Mouse (Mus musculus): Measurements from ENCODE around the gene Alox5ap. TPM values are rescaled to one million over a fixed set of nuclear protein-coding genes. Genes with fewer than 3 reads are reported as not detected.

The Alox5ap gene
- polyA plus RNA-seq, 1 experiment from 2014 or later: 23.8 TPM

- H3K9me3 ChIP-seq: no peaks in the 10 kb centered on the region
- no peaks in the 10 kb centered on the region for H3K36me3 ChIP-seq
- no peaks in the 10 kb centered on the region for H3K27me3 ChIP-seq
- no peak for ATAC-seq (ENCODE audit: insufficient number of reproducible peaks, low FRiP score, low TSS enrichment, low read depth)
- H3K4me1 ChIP-seq: peaks cover 12% of the 10 kb centered on the region; the same call in 1 of the 2 replicates
- H3K4me2 ChIP-seq: no peak overlapping the region
- H3K27ac ChIP-seq: no peak overlapping the region
- no peak overlapping the region for H3K9ac ChIP-seq
- WGBS: 34% methylated on average over 5 of the region's 5 CpGs
- no peak overlapping the region for H3K4me3 ChIP-seq
These were observed 21.5 kb upstream of the Alox5ap start for GRCm38 (mm10) chr5:149243053-149243452.

- H3K4me3 ChIP-seq: peak overlapping the region; percentile 17; the same call in 1 of the 2 replicates
- whole genome bisulfite sequencing: 34% methylated on average over 9 of the region's 9 CpGs
- H3K27me3 ChIP-seq: no peaks in the 10 kb centered on the region
- H3K4me1 ChIP-seq: peaks cover 12% of the 10 kb centered on the region; the same call in 1 of the 2 replicates
- H3K9me3 ChIP-seq: no peaks in the 10 kb centered on the region
- no peaks in the 10 kb centered on the region for H3K36me3 ChIP-seq
- ATAC-seq (ENCODE audit: insufficient number of reproducible peaks, low FRiP score, low TSS enrichment, low read depth): no peak
- peak overlapping the region; percentile 52 for H3K27ac ChIP-seq
- H3K9ac ChIP-seq: no peak overlapping the region
- H3K4me2 ChIP-seq: peak overlapping the region; percentile 43
These were observed 19.1 kb upstream of the Alox5ap start for GRCm38 (mm10) chr5:149245391-149245964.

GRCm38 (mm10) chr5:149245965-149246470 lies 18.5 kb upstream of the Alox5ap start:
- H3K9ac ChIP-seq: no peak overlapping the region
- H3K36me3 ChIP-seq: no peaks in the 10 kb centered on the region
- ATAC-seq (ENCODE audit: insufficient number of reproducible peaks, low FRiP score, low TSS enrichment, low read depth): peak; percentile 57; the same call in 1 of the 2 replicates
- peaks cover 12% of the 10 kb centered on the region; the same call in 1 of the 2 replicates for H3K4me1 ChIP-seq
- H3K27ac ChIP-seq: peak overlapping the region; percentile 52
- 22% methylated on average over 16 of the region's 16 CpGs for WGBS
- H3K27me3 ChIP-seq: no peaks in the 10 kb centered on the region
- H3K4me3 ChIP-seq: peak overlapping the region; percentile 17
- H3K9me3 ChIP-seq: no peaks in the 10 kb centered on the region
- H3K4me2 ChIP-seq: peak overlapping the region; percentile 43

- no peaks in the 10 kb centered on the region for H3K27me3 ChIP-seq
- 0 out of 2 replicates have a peak, but pooled peaks have one; percentile 49 for ATAC-seq (ENCODE audit: insufficient number of reproducible peaks, low FRiP score, low TSS enrichment, low read depth)
- peaks cover 12% of the 10 kb centered on the region; the same call in 1 of the 2 replicates for H3K4me1 ChIP-seq
- no peak overlapping the region for H3K9ac ChIP-seq
- no peaks in the 10 kb centered on the region for H3K9me3 ChIP-seq
- 40% methylated on average over 19 of the region's 20 CpGs for WGBS
- no peak overlapping the region for H3K4me2 ChIP-seq
- H3K4me3 ChIP-seq: no peak overlapping the region
- H3K27ac ChIP-seq: no peak overlapping the region
- no peaks in the 10 kb centered on the region for H3K36me3 ChIP-seq
These were observed 17.3 kb upstream of the Alox5ap start for GRCm38 (mm10) chr5:149247047-149247904.

GRCm38 (mm10) chr5:149252303-149252702 lies 12.3 kb upstream of the Alox5ap start:
- Histone ChIP-seq H3K36me3 (no peaks in the 10 kb centered on the region), H3K4me2 (no peak overlapping the region), H3K27ac (no peak overlapping the region), H3K27me3 (no peaks in the 10 kb centered on the region), H3K4me3 (no peak overlapping the region), H3K4me1 (peaks cover 2% of the 10 kb centered on the region; the same call in 1 of the 2 replicates), H3K9me3 (no peaks in the 10 kb centered on the region), H3K9ac (no peak overlapping the region)
- ATAC-seq (ENCODE audit: insufficient number of reproducible peaks, low FRiP score, low TSS enrichment, low read depth): no peak
- WGBS: 82% methylated on average over 3 of the region's 3 CpGs

- H3K4me2 ChIP-seq: no peak overlapping the region
- 74% methylated on average over 2 of the region's 2 CpGs for WGBS
- ATAC-seq (ENCODE audit: insufficient number of reproducible peaks, low FRiP score, low TSS enrichment, low read depth): no peak
These were observed 11.1 kb upstream of the Alox5ap start for GRCm38 (mm10) chr5:149253491-149253890.

GRCm38 (mm10) chr5:149255522-149255921 lies 9.0 kb upstream of the Alox5ap start:
- Histone ChIP-seq H3K9ac (no peak overlapping the region), H3K4me3 (no peak overlapping the region), H3K27me3 (no peaks in the 10 kb centered on the region), H3K4me2 (no peak overlapping the region), H3K36me3 (no peaks in the 10 kb centered on the region), H3K4me1 (peaks cover 13% of the 10 kb centered on the region), H3K27ac (no peak overlapping the region), H3K9me3 (no peaks in the 10 kb centered on the region)
- WGBS: 67% methylated on average over 2 of the region's 2 CpGs
- no peak for ATAC-seq (ENCODE audit: insufficient number of reproducible peaks, low FRiP score, low TSS enrichment, low read depth)

More at GRCm38 (mm10) chr5:149253491-149253890, 11.1 kb upstream of the Alox5ap start:
- H3K36me3 ChIP-seq: no peaks in the 10 kb centered on the region
- H3K27ac ChIP-seq: no peak overlapping the region
- H3K27me3 ChIP-seq: no peaks in the 10 kb centered on the region
- H3K4me3 ChIP-seq: no peak overlapping the region
- no peak overlapping the region for H3K9ac ChIP-seq
- H3K4me1 ChIP-seq: peaks cover 3% of the 10 kb centered on the region; the same call in 1 of the 2 replicates
- H3K9me3 ChIP-seq: no peaks in the 10 kb centered on the region

GRCm38 (mm10) chr5:149257518-149258281 lies 6.9 kb upstream of the Alox5ap start:
- Histone ChIP-seq H3K4me2 (no peak overlapping the region), H3K9ac (no peak overlapping the region), H3K36me3 (no peaks in the 10 kb centered on the region), H3K9me3 (no peaks in the 10 kb centered on the region), H3K27ac (no peak overlapping the region), H3K27me3 (no peaks in the 10 kb centered on the region), H3K4me1 (peaks cover 13% of the 10 kb centered on the region), H3K4me3 (no peak overlapping the region)
- WGBS: 52% methylated on average over 14 of the region's 14 CpGs
- ATAC-seq (ENCODE audit: insufficient number of reproducible peaks, low FRiP score, low TSS enrichment, low read depth): no peak

GRCm38 (mm10) chr5:149259093-149259492 lies 5.5 kb upstream of the Alox5ap start:
- H3K27ac ChIP-seq: peak overlapping the region; percentile 60
- peaks cover 13% of the 10 kb centered on the region for H3K4me1 ChIP-seq
- peak overlapping the region; percentile 22 for H3K4me2 ChIP-seq
- H3K27me3 ChIP-seq: no peaks in the 10 kb centered on the region
- H3K9ac ChIP-seq: no peak overlapping the region
- H3K4me3 ChIP-seq: no peak overlapping the region
- H3K9me3 ChIP-seq: no peaks in the 10 kb centered on the region
- 25% methylated on average over 16 of the region's 16 CpGs for WGBS
- H3K36me3 ChIP-seq: no peaks in the 10 kb centered on the region
- no peak for ATAC-seq (ENCODE audit: insufficient number of reproducible peaks, low FRiP score, low TSS enrichment, low read depth)

- Histone ChIP-seq H3K9me3 (no peaks in the 10 kb centered on the region), H3K27ac (no peak overlapping the region), H3K4me1 (peaks cover 13% of the 10 kb centered on the region), H3K4me2 (no peak overlapping the region), H3K27me3 (no peaks in the 10 kb centered on the region), H3K9ac (no peak overlapping the region), H3K36me3 (no peaks in the 10 kb centered on the region), H3K4me3 (no peak overlapping the region)
- no peak for ATAC-seq (ENCODE audit: insufficient number of reproducible peaks, low FRiP score, low TSS enrichment, low read depth)
- 73% methylated on average over 7 of the region's 7 CpGs for WGBS
These were observed 3.1 kb upstream of the Alox5ap start for GRCm38 (mm10) chr5:149261449-149261848.

- Histone ChIP-seq H3K9me3 (no peaks in the 10 kb centered on the region), H3K4me2 (no peak overlapping the region), H3K36me3 (no peaks in the 10 kb centered on the region), H3K9ac (no peak overlapping the region), H3K4me1 (peaks cover 13% of the 10 kb centered on the region), H3K27ac (no peak overlapping the region), H3K4me3 (no peak overlapping the region), H3K27me3 (no peaks in the 10 kb centered on the region)
- 63% methylated on average over 6 of the region's 6 CpGs for WGBS
- 0 out of 2 replicates have a peak, but pooled peaks have one; percentile 32 for ATAC-seq (ENCODE audit: insufficient number of reproducible peaks, low FRiP score, low TSS enrichment, low read depth)
These were observed 2.7 kb upstream of the Alox5ap start for GRCm38 (mm10) chr5:149261866-149262265.

All from limb, embryonic 15.5 days (tissue).